Mouse (Mus musculus) embryonic facial prominence, embryonic 14.5 days (tissue): Measurements from ENCODE around the gene Cstf3. TPM values are rescaled to one million over a fixed set of nuclear protein-coding genes. Genes with fewer than 3 reads are reported as not detected.

Experiments used
- ATAC-seq: fragments of 200-750 bp; cut with Nextera tagmentation; 2 replicates; pipeline ENCODE4 v1.8.0; 2017; ENCODE audit warnings: low read depth, moderate number of reproducible peaks, moderate TSS enrichment
- DNase-seq: peaks from one replicate; pipeline ENCODE4 v3.0.0-alpha.2; 2015; ENCODE audit warnings: low spot score
- H3K27ac ChIP-seq: fragments of 300-500 bp; sonication (generic); replicated peaks from 2 replicates; pipeline ENCODE4 v1.5.1; 2014; ENCODE audit warnings: low read depth, mild to moderate bottlenecking, low read length, moderate library complexity
- H3K27me3 ChIP-seq: fragments of 300-500 bp; sonication (generic); replicated peaks from 2 replicates; pipeline ENCODE4 v1.6.1; 2014; ENCODE audit warnings: low read length; ENCODE audit not compliant: control insufficient read depth, insufficient read depth
- H3K36me3 ChIP-seq: fragments of 300-500 bp; sonication (generic); 2 replicates; pipeline ENCODE4 v1.6.1; 2014; ENCODE audit warnings: low read length, mixed read lengths; ENCODE audit not compliant: control insufficient read depth, insufficient read depth
- H3K4me1 ChIP-seq: fragments of 300-500 bp; sonication (generic); 2 replicates; pipeline ENCODE4 v1.6.1; 2014; ENCODE audit warnings: antibody characterized with exemption, low read length; ENCODE audit not compliant: control insufficient read depth, insufficient read depth
- H3K4me2 ChIP-seq: fragments of 300-500 bp; sonication (generic); 2 replicates; pipeline ENCODE4 v1.6.1; 2014; ENCODE audit warnings: low read depth, mild to moderate bottlenecking, low read length, moderate library complexity, mixed read lengths
- H3K4me3 ChIP-seq: fragments of 300-500 bp; sonication (generic); 2 replicates; pipeline ENCODE4 v1.5.1; 2014; ENCODE audit warnings: low read depth, mild to moderate bottlenecking, low read length
- H3K9ac ChIP-seq: fragments of 300-500 bp; sonication (generic); 2 replicates; pipeline ENCODE4 v1.6.1; 2014; ENCODE audit warnings: low read depth, mild to moderate bottlenecking, low read length, moderate library complexity, mixed read lengths
- H3K9me3 ChIP-seq: fragments of 300-500 bp; sonication (generic); 2 replicates; pipeline ENCODE4 v1.6.1; 2016; ENCODE audit warnings: low read length; ENCODE audit not compliant: control insufficient read depth
- WGBS: fragments of 180-500 bp; shearing (Covaris S2); extraction: QIAGEN DNeasy Blood & Tissue Kit; methylation state at CpG from one replicate; pipeline ENCODE4 v1.1.7; 2014; 5-methylcytosine and 5-hydroxymethylcytosine counted together
- polyA plus RNA-seq: library from polyadenylated mRNA; unstranded; fragments of >200 nt; fragmentation: Nextera tagmentation; extraction: Ambion mirVana; gene quantifications from 2 replicates; pipeline ENCODE4 v1.2.1, GENCODE M21; 2014

Gene Cstf3
- polyA plus RNA-seq, 1 experiment from 2014 or later, result 47.3 TPM

- Histone ChIP-seq H3K9ac (no peak overlapping the region), H3K4me1 (peaks cover 6% of the 10 kb centered on the region; the same call in 1 of the 2 replicates), H3K36me3 (no peaks in the 10 kb centered on the region), H3K27me3 (no peaks in the 10 kb centered on the region), H3K27ac (no peak overlapping the region), H3K9me3 (no peaks in the 10 kb centered on the region), H3K4me2 (no peak overlapping the region), H3K4me3 (no peak overlapping the region)
- ATAC-seq, result no peak
- DNase-seq, result peak; percentile 74
- 41% methylated on average over 2 of the region's 2 CpGs for WGBS
Measured at GRCm38 (mm10) chr2:104585645-104586044, 4.7 kb upstream of the Cstf3 start.

GRCm38 (mm10) chr2:104588552-104588951, 1.8 kb upstream of the Cstf3 start:
- no peak overlapping the region for H3K4me3 ChIP-seq
- ATAC-seq (no peak), DNase-seq (no peak)
- no peaks in the 10 kb centered on the region for H3K27me3 ChIP-seq
- no peak overlapping the region for H3K27ac ChIP-seq
- H3K4me1 ChIP-seq, result peaks cover 13% of the 10 kb centered on the region
- H3K9me3 ChIP-seq, result no peaks in the 10 kb centered on the region
- no peaks in the 10 kb centered on the region for H3K36me3 ChIP-seq
- WGBS, result 91% methylated on average over 5 of the region's 5 CpGs
- H3K9ac ChIP-seq, result no peak overlapping the region
- H3K4me2 ChIP-seq, result no peak overlapping the region

GRCm38 (mm10) chr2:104590829-104591117, 450 bp downstream of the Cstf3 start:
- WGBS, result under 1% methylated on average over 19 of the region's 19 CpGs
- peak overlapping the region; percentile 94 for H3K4me3 ChIP-seq
- H3K9me3 ChIP-seq, result no peaks in the 10 kb centered on the region
- peak overlapping the region; percentile 91 for H3K27ac ChIP-seq
- ATAC-seq, result no peak
- H3K9ac ChIP-seq, result peak overlapping the region; percentile 97
- H3K27me3 ChIP-seq, result no peaks in the 10 kb centered on the region
- H3K4me1 ChIP-seq, result peaks cover 13% of the 10 kb centered on the region
- no peaks in the 10 kb centered on the region for H3K36me3 ChIP-seq
- H3K4me2 ChIP-seq, result peak overlapping the region; percentile 71
- no peak for DNase-seq

- whole genome bisulfite sequencing, result 0% methylated on average over 6 of the region's 6 CpGs
- DNase-seq (no peak), ATAC-seq (no peak)
- H3K9ac ChIP-seq, result peak overlapping the region; percentile 97
- H3K4me1 ChIP-seq, result peaks cover 13% of the 10 kb centered on the region
- H3K4me3 ChIP-seq, result peak overlapping the region; percentile 94
- no peaks in the 10 kb centered on the region for H3K9me3 ChIP-seq
- H3K27me3 ChIP-seq, result no peaks in the 10 kb centered on the region
- peak overlapping the region; percentile 91 for H3K27ac ChIP-seq
- peak overlapping the region; percentile 71 for H3K4me2 ChIP-seq
- no peaks in the 10 kb centered on the region for H3K36me3 ChIP-seq
Measured at GRCm38 (mm10) chr2:104591141-104591540, 818 bp downstream of the Cstf3 start.

- H3K27ac ChIP-seq, result no peak overlapping the region
- DNase-seq (no peak), ATAC-seq (no peak)
- peaks cover 8% of the 10 kb centered on the region for H3K4me1 ChIP-seq
- H3K9ac ChIP-seq, result no peak overlapping the region
- H3K4me2 ChIP-seq, result no peak overlapping the region
- no peaks in the 10 kb centered on the region for H3K27me3 ChIP-seq
- 60% methylated on average over 1 of the region's 1 CpGs for WGBS
- H3K36me3 ChIP-seq, result 0 out of 2 replicates have a peak, but pooled peaks cover 8% of the 10 kb centered on the region
- no peak overlapping the region for H3K4me3 ChIP-seq
- H3K9me3 ChIP-seq, result no peaks in the 10 kb centered on the region
Measured at GRCm38 (mm10) chr2:104595063-104595462, 4.7 kb downstream of the Cstf3 start.

- Histone ChIP-seq H3K27me3 (no peaks in the 10 kb centered on the region), H3K36me3 (0 out of 2 replicates have a peak, but pooled peaks cover 14% of the 10 kb centered on the region), H3K4me2 (no peak overlapping the region), H3K27ac (no peak overlapping the region), H3K9ac (no peak overlapping the region), H3K4me1 (no peaks in the 10 kb centered on the region), H3K4me3 (no peak overlapping the region), H3K9me3 (no peaks in the 10 kb centered on the region)
- 48% methylated on average over 1 of the region's 1 CpGs for WGBS
- DNase-seq, result no peak
- no peak for ATAC-seq
Measured at GRCm38 (mm10) chr2:104603431-104603830, 13.1 kb downstream of the Cstf3 start.

GRCm38 (mm10) chr2:104604718-104605117, 14.4 kb downstream of the Cstf3 start:
- WGBS, result 61% methylated on average over 5 of the region's 5 CpGs
- ATAC-seq, result no peak

GRCm38 (mm10) chr2:104605560-104605959, 15.2 kb downstream of the Cstf3 start:
- ATAC-seq (no peak), DNase-seq (no peak)
- H3K4me3 ChIP-seq, result no peak overlapping the region
- no peaks in the 10 kb centered on the region for H3K4me1 ChIP-seq
- no peak overlapping the region for H3K4me2 ChIP-seq
- no peak overlapping the region for H3K27ac ChIP-seq
- H3K36me3 ChIP-seq, result peaks cover 12% of the 10 kb centered on the region; the same call in 1 of the 2 replicates
- H3K27me3 ChIP-seq, result no peaks in the 10 kb centered on the region
- H3K9me3 ChIP-seq, result no peaks in the 10 kb centered on the region
- 80% methylated on average over 1 of the region's 1 CpGs for WGBS
- H3K9ac ChIP-seq, result no peak overlapping the region

More at GRCm38 (mm10) chr2:104604718-104605117, 14.4 kb downstream of the Cstf3 start:
- Histone ChIP-seq H3K27ac (no peak overlapping the region), H3K9ac (no peak overlapping the region), H3K9me3 (no peaks in the 10 kb centered on the region), H3K4me2 (no peak overlapping the region), H3K4me1 (no peaks in the 10 kb centered on the region), H3K36me3 (0 out of 2 replicates have a peak, but pooled peaks cover 13% of the 10 kb centered on the region), H3K4me3 (no peak overlapping the region), H3K27me3 (no peaks in the 10 kb centered on the region)
- peak; percentile 10 for DNase-seq

GRCm38 (mm10) chr2:104614786-104615185, 24.5 kb downstream of the Cstf3 start:
- H3K9ac ChIP-seq, result no peak overlapping the region
- no peaks in the 10 kb centered on the region for H3K9me3 ChIP-seq
- no peaks in the 10 kb centered on the region for H3K27me3 ChIP-seq
- H3K27ac ChIP-seq, result no peak overlapping the region
- DNase-seq (no peak), ATAC-seq (no peak)
- no peak overlapping the region for H3K4me2 ChIP-seq
- WGBS, result 94% methylated on average over 3 of the region's 3 CpGs
- no peaks in the 10 kb centered on the region for H3K4me1 ChIP-seq
- peaks cover 22% of the 10 kb centered on the region for H3K36me3 ChIP-seq
- H3K4me3 ChIP-seq, result no peak overlapping the region
